Mouse (Mus musculus) forebrain, embryonic 14.5 days (tissue): ENCODE measurements around the gene Drc3. TPM values are rescaled to one million over a fixed set of nuclear protein-coding genes. Genes with fewer than 3 reads are reported as not detected.

Experiments used
- ATAC-seq: fragments of 200-750 bp; cut with Nextera tagmentation; 2 replicates; pipeline ENCODE4 v1.8.0; 2017; ENCODE audit warnings: mild to moderate bottlenecking, moderate library complexity
- DNase-seq: peaks from one replicate; pipeline ENCODE4 v3.0.0-alpha.2; 2015; ENCODE audit warnings: low spot score
- H3K27ac ChIP-seq: fragments of 300-500 bp; sonication (generic); 2 replicates; pipeline ENCODE4 v1.5.1; 2014; ENCODE audit warnings: low read depth, mild to moderate bottlenecking, control low read depth, low read length, moderate library complexity
- H3K27me3 ChIP-seq: fragments of 300-500 bp; sonication (generic); replicated peaks from 2 replicates; pipeline ENCODE4 v1.6.1; 2014; ENCODE audit warnings: low read length, control low read depth, mixed read lengths; ENCODE audit not compliant: control insufficient read depth, insufficient read depth
- H3K36me3 ChIP-seq: fragments of 300-500 bp; sonication (generic); 2 replicates; pipeline ENCODE4 v1.6.1; 2014; ENCODE audit warnings: low read length, control low read depth; ENCODE audit not compliant: control insufficient read depth, insufficient read depth
- H3K4me1 ChIP-seq: fragments of 300-500 bp; sonication (generic); 2 replicates; pipeline ENCODE4 v1.6.1; 2014; ENCODE audit warnings: antibody characterized with exemption, low read length, control low read depth; ENCODE audit not compliant: control insufficient read depth, insufficient read depth
- H3K4me2 ChIP-seq: fragments of 300-500 bp; sonication (generic); 2 replicates; pipeline ENCODE4 v1.6.1; 2014; ENCODE audit warnings: mild to moderate bottlenecking, control low read depth, low read length
- H3K4me3 ChIP-seq: fragments of 300-500 bp; sonication (generic); 2 replicates; pipeline ENCODE4 v1.5.1; 2014; ENCODE audit warnings: low read depth, low read length, control low read depth
- H3K9ac ChIP-seq: fragments of 300-500 bp; sonication (generic); 2 replicates; pipeline ENCODE4 v1.6.1; 2014; ENCODE audit warnings: mild to moderate bottlenecking, low read length, control low read depth, moderate library complexity
- H3K9me3 ChIP-seq: fragments of 300-500 bp; sonication (generic); replicated peaks from 2 replicates; pipeline ENCODE4 v1.6.1; 2016; ENCODE audit warnings: low read length, control low read depth, mixed read lengths; ENCODE audit not compliant: control insufficient read depth
- WGBS: fragments of 180-500 bp; shearing (Covaris S2); extraction: QIAGEN DNeasy Blood & Tissue Kit; methylation state at CpG from one replicate; pipeline ENCODE4 v1.1.7; 2014; 5-methylcytosine and 5-hydroxymethylcytosine counted together
- polyA plus RNA-seq: library from polyadenylated mRNA; unstranded; fragments of >200 nt; fragmentation: Nextera tagmentation; extraction: Ambion mirVana; gene quantifications from 2 replicates; pipeline ENCODE4 v1.2.1, GENCODE M21; 2014

The Drc3 gene
- polyA plus RNA-seq, 1 experiment from 2014 or later, result 5.9 TPM

DNA sequence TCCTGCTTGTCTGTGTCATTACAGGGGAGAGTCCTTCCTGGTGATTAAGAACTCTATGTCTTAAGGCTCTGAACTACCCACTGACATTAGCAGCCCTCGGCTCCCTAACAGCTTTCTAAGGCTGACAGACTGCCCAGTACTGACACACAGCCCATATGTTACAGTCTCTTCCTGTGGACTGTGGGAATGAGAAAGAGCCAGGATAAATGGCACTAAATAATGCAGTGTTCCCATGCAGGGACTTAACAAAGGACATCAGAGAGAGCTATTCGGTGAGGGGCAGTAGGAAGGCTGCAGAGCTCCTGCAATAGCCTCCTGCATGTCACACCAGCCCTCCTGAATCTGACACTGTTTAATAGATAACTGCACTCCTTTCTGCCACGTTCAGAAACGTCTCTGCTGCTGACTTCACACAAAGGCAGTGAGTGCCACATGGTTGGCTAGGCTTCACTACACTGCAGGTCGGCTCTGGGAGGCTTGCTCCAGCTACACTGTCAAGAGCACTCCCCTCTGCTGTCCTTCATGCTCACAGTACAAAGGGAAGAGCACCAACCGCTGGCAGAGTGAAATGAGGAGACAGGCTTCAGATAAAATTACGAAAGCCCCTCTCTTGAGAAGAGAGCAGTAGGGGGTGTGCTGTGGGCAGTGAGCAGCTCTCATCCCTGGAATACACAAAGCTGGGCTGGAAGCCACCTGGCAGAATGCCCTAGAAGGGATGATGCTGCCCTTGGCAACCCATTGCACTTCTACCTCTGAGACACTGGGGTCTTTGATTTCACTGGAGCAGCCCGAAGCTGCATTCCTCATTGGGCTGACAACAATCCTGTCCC is 41.9 kb upstream of the Drc3 start:
- WGBS, result 2% methylated on average over 8 of the region's 8 CpGs
- Histone ChIP-seq H3K4me3 (no peak overlapping the region), H3K27ac (peak overlapping the region; percentile 94), H3K36me3 (no peaks in the 10 kb centered on the region), H3K27me3 (no peaks in the 10 kb centered on the region), H3K9me3 (no peaks in the 10 kb centered on the region), H3K4me1 (peaks cover 27% of the 10 kb centered on the region), H3K9ac (peak overlapping the region; percentile 53), H3K4me2 (peak overlapping the region; percentile 14)
- DNase-seq (peak; percentile 95), ATAC-seq (peak; percentile 85)

GRCm38 (mm10) chr11:60316250-60316649 is 36.9 kb upstream of the Drc3 start:
- H3K27ac ChIP-seq, result no peak overlapping the region
- H3K4me1 ChIP-seq, result peaks cover 42% of the 10 kb centered on the region
- peak; percentile 66 for DNase-seq

DNA sequence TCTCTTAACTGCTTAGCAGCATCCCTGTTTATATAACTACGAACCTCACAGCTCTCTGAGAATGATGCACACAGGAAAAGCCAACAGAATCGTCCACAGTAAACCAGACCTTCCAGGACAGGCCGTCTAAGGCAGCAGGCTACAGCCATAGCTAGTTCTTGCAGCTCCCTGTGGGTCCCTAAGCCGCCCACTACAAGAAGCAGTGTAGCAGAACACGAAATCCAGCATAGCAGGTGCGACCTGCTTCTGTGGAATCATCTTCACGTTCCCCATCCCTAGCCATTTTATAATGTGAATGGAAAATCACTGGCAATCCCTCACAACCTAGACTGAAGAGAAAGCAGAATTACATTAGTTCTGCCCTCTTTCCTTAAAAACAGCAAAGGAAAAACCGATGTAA is 36.2 kb upstream of the Drc3 start:
- WGBS, result 82% methylated on average over 8 of the region's 8 CpGs
- Histone ChIP-seq H3K36me3 (no peaks in the 10 kb centered on the region), H3K4me2 (no peak overlapping the region), H3K9ac (no peak overlapping the region), H3K9me3 (no peaks in the 10 kb centered on the region), H3K4me3 (no peak overlapping the region), H3K27me3 (no peaks in the 10 kb centered on the region), H3K4me1 (peaks cover 36% of the 10 kb centered on the region), H3K27ac (no peak overlapping the region)
- no peak for DNase-seq
- no peak for ATAC-seq

More at GRCm38 (mm10) chr11:60316250-60316649, 36.9 kb upstream of the Drc3 start:
- Histone ChIP-seq H3K9ac (no peak overlapping the region), H3K4me2 (no peak overlapping the region), H3K9me3 (no peaks in the 10 kb centered on the region), H3K4me3 (no peak overlapping the region), H3K36me3 (no peaks in the 10 kb centered on the region), H3K27me3 (no peaks in the 10 kb centered on the region)
- ATAC-seq, result no peak
- 20% methylated on average over 7 of the region's 7 CpGs for WGBS

- no peak overlapping the region; the same call in 1 of the 2 replicates for H3K9ac ChIP-seq
- no peaks in the 10 kb centered on the region for H3K36me3 ChIP-seq
- H3K9me3 ChIP-seq, result no peaks in the 10 kb centered on the region
- no peak overlapping the region for H3K27ac ChIP-seq
- H3K4me2 ChIP-seq, result no peak overlapping the region
- no peaks in the 10 kb centered on the region for H3K27me3 ChIP-seq
- WGBS, result 75% methylated on average over 7 of the region's 7 CpGs
- peaks cover 31% of the 10 kb centered on the region; the same call in 1 of the 2 replicates for H3K4me1 ChIP-seq
- DNase-seq, result no peak
- no peak overlapping the region for H3K4me3 ChIP-seq
- ATAC-seq, result no peak
These were observed 35.6 kb upstream of the Drc3 start for GRCm38 (mm10) chr11:60317376-60318102.

- DNase-seq (no peak), ATAC-seq (peak; percentile 58; the same call in 1 of the 2 replicates)
- no peaks in the 10 kb centered on the region for H3K36me3 ChIP-seq
- H3K4me1 ChIP-seq, result peaks cover 31% of the 10 kb centered on the region; the same call in 1 of the 2 replicates
- no peak overlapping the region for H3K9ac ChIP-seq
- peak overlapping the region; percentile 40; the same call in 1 of the 2 replicates for H3K27ac ChIP-seq
- 38% methylated on average over 5 of the region's 5 CpGs for WGBS
- H3K4me2 ChIP-seq, result no peak overlapping the region
- H3K4me3 ChIP-seq, result no peak overlapping the region
- no peaks in the 10 kb centered on the region for H3K9me3 ChIP-seq
- H3K27me3 ChIP-seq, result no peaks in the 10 kb centered on the region
These were observed 34.4 kb upstream of the Drc3 start for GRCm38 (mm10) chr11:60318716-60319115.

DNA sequence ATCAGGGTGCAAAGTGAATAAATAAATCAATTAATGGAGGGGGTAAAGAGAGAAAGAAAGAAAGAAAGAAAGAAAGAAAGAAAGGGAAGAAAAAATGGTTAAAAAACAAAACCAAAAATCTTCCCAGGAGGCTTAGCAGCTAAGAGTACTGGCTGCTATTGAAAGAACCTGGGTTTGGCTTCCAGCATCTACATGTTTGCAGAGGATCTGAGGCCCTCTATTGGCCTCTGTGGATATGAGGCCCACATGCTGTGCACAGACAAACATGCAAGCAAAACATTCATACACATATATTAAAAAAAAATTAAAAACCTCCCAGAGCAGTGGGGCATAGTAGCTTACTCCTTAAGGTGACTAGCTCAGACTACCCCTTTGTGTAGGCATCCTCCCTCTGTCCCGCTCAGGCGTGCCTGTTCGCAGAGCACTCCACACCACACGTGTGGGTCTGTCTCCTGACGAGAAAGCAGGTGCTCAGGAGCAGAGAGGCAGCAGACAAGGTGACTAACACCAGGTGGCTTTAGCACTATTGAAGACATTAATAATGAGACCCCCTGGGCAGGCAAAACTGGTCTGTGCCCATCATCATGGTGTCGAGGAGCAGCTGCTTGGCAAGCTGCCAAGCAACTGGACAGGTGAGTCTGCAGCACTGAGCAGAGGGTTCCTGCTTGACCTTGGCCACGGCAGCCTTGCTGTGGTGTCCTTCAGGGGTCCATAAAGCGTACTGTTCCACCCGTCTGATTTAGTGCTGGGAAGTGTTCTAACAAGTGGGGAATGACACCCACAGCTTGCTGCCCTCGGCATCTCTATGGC is 33.7 kb upstream of the Drc3 start:
- 65% methylated on average over 10 of the region's 10 CpGs for WGBS
- no peaks in the 10 kb centered on the region for H3K36me3 ChIP-seq
- peak; percentile 55 for DNase-seq
- peak; percentile 52; the same call in 1 of the 2 replicates for ATAC-seq
- H3K4me2 ChIP-seq, result no peak overlapping the region
- no peaks in the 10 kb centered on the region for H3K9me3 ChIP-seq
- no peak overlapping the region for H3K4me3 ChIP-seq
- H3K27me3 ChIP-seq, result no peaks in the 10 kb centered on the region
- peak overlapping the region; percentile 23; the same call in 1 of the 2 replicates for H3K27ac ChIP-seq
- H3K4me1 ChIP-seq, result peaks cover 31% of the 10 kb centered on the region; the same call in 1 of the 2 replicates
- no peak overlapping the region for H3K9ac ChIP-seq

DNA sequence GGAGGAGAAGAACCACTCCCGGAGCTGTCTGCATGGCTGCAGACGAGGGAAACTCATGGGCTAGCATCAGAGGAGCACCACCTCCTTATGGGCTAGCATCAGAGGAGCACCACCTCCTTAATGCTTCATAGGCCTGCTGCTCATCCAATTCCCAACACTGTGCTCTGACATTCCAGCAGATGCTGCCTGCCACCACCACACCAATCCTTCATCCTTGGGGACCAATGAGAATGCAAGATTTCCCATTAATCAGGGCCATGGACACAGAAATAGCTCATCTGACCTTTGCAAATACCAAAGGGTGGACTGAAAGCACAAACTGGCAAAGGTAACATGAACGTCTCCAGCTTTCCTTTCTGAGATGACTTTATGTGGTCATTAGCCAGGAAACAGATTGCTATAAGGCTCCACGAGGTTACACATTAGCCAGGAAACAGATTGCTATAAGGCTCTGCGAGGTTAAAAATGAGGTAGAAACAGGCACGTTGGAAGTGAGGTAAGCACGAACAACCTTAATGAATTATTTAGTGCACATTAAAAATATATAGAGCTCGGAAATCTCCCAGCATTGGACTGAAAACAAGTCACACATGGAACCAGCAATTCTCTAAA is 32.6 kb upstream of the Drc3 start:
- Histone ChIP-seq H3K27me3 (no peaks in the 10 kb centered on the region), H3K4me2 (no peak overlapping the region), H3K36me3 (no peaks in the 10 kb centered on the region), H3K4me1 (peaks cover 31% of the 10 kb centered on the region; the same call in 1 of the 2 replicates), H3K9me3 (no peaks in the 10 kb centered on the region), H3K27ac (no peak overlapping the region), H3K9ac (no peak overlapping the region), H3K4me3 (no peak overlapping the region)
- WGBS, result 84% methylated on average over 8 of the region's 8 CpGs
- DNase-seq (no peak), ATAC-seq (no peak)

GRCm38 (mm10) chr11:60321438-60321837 is 31.7 kb upstream of the Drc3 start:
- Histone ChIP-seq H3K36me3 (no peaks in the 10 kb centered on the region), H3K27ac (no peak overlapping the region), H3K9me3 (no peaks in the 10 kb centered on the region), H3K4me3 (no peak overlapping the region), H3K4me2 (no peak overlapping the region), H3K9ac (no peak overlapping the region), H3K4me1 (peaks cover 29% of the 10 kb centered on the region; the same call in 1 of the 2 replicates), H3K27me3 (no peaks in the 10 kb centered on the region)
- WGBS, result 88% methylated on average over 2 of the region's 2 CpGs
- DNase-seq, result no peak
- ATAC-seq, result no peak
